Mouse (Mus musculus) retina, embryonic 14.5 days (tissue): ENCODE measurements at regions not wholly inside any gene's neighbourhood (a gene's known extent, or its start where the extent isn't known, plus 50 kb on each side); places are given as distances from the start of the nearest gene placed in this dataset.

Source experiments
- DNase-seq: peaks from one replicate; pipeline ENCODE4 v3.0.0-alpha.2; 2015; ENCODE audit warnings: low spot score

DNA sequence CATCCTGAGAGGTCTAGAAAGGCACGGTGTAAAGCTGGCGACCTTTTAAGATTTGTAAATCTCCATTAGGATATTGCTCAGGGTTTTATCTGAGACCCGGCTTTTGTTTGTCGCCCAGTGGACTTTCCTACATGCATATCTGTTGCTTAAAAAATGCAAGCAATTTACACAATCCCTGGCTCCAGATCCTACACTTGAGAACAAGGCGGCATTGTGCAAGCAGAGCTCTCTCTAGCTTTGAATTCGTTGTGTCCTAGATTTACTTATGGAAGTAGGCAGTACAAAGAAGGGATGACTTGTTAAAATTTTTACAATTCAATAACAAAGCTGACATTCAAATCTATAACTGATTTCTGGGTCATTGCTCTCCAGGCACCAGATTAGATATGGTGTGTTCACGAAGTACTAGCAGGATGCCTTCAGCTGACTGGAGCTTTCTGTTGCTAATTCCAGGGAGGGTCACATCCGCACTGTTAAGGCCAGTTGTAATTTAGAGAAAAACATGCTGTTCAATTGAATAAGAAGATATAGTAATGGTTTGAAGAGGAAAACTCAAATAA lies 62.2 kb upstream of the Teddm2 start:
- peak; percentile 56 for DNase-seq

DNA sequence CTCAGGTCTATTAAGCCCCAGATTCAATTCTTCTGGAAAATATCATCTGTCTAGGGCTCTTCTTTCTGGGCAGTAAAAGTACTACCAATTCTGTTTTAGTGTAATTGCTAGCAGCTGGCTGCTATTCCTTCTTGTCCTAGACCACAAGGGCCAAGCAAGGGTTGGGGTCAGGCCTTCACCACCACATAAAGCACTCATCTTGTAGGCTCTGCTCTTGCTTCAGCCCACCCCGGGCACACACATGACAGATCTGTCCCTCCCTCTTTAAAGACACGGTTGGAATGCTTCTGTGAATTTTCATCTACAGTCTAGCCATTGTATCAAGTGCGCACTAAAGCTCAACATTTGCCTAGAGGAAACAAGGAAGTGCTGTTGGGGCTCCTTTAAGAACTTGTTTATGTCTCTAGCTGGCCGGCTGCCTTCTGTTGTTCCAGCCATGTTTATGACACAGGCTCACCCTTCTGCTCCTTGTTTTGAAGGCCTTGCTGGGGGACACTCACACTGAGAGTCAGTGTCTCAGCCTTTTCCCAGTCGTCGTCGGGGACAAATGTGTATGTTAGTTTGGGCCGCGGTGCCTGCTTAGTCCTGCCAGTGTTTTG lies 63.8 kb upstream of the Teddm2 start:
- DNase-seq: no peak

- DNase-seq: no peak
Observed at GRCm38 (mm10) chr1:153969401-153969800, 69.4 kb upstream of the Teddm2 start.

DNA sequence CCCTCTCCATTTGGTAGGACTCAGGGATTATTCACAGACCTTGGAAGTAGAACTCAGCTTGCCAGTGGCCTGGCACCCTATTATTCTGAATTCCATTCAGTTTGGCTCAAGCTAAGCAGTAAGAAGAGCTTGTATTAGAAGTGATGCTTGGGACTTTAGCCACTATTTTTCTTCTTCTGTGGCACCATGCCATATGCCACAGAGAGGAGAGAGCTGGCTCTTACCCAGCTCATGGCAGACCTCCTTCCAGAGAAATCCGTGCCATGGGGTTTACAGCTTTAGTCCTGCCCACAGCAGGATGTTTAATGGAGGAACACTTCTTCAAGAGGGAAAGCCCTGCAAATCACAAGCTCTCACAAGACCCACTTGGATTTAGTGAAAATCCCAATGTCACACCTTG lies 74.3 kb upstream of the Teddm2 start:
- DNase-seq: no peak

DNA sequence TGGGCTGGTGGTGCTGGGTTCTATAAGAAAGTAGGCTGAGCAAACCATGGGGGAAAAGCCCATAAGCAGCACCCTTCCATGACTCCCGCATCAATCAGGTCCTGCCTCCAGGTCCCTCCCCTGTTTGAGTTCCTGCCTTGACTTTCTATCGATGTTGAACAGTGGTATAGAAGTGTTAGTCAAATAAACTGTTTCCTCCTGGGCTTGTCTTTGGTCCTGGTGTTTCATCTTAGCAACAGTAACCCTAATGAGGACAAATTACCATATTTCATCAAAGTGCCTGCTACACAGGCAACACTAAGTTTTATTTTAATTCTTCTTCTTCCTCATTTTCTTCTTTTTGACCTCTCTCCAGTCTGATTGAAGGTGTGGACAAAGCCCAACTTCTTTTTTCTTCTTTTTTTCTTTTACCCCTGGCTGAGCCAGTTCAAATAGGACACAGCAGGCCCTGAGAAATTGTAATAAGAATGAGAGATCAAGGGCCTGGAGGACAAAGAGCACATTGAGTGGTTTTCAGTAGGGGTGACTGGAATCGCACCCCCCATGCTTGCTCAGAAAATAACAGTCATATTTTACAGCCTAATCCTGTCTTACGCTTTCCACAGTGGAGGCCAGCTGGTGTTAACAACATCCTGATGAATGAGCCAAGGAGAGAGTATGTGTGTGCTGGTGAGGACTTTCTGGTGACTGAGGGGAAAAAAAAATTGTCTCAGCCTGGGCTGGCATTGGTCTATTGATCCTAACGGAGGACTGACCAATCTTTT lies 78.1 kb upstream of the Teddm2 start:
- no peak for DNase-seq

- no peak for DNase-seq
Observed at GRCm38 (mm10) chr1:153980886-153981285, 80.9 kb upstream of the Teddm2 start.

- DNase-seq: no peak
Observed at GRCm38 (mm10) chr1:153985595-153985994, 85.6 kb upstream of the Teddm2 start.

DNA sequence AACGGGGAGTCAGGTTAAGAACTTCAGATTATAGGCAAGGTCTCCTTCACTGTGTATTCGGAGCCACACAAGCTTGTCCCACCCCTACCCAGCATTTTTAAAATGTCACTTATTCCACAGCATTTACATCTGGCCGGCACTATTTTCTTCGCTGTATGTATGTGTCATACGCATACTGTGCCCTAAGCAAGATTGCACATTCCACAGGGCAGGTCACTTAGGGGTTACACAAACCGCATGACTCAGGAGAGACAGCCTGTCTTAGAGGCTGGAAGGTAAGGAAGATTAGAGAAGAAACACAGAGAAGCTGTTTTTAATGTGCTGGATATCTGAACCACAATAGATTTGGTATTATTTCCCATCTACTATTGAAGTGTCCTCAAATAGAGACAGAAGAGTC lies 86.6 kb upstream of the Teddm2 start:
- DNase-seq: no peak

- no peak for DNase-seq
Observed at GRCm38 (mm10) chr1:153988297-153988696, 88.3 kb upstream of the Teddm2 start.

- DNase-seq: no peak
Observed at GRCm38 (mm10) chr1:153990651-153991435, 90.8 kb upstream of the Teddm2 start.

GRCm38 (mm10) chr1:153992466-153992865 lies 92.4 kb upstream of the Teddm2 start:
- no peak for DNase-seq

DNA sequence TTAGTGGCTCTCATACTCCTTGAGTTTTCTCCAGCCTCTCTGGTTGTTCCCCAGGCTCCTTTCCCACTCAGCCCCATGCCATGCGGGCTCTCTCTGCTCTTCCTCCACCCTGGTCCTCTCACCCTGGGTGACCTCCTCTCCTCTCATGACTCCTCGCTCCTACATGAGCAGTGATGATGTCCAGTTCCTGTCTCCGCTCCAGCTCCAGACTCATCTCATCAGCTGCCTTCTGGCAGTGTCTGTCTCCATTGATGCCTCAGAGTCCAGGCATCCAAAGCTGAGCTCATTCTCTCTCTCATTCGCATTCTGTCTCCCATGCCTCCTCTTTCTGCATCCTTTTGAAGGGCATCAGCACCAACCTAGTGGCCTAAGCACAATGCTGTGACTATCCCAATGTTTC lies 94.8 kb upstream of the Teddm2 start:
- no peak for DNase-seq

DNA sequence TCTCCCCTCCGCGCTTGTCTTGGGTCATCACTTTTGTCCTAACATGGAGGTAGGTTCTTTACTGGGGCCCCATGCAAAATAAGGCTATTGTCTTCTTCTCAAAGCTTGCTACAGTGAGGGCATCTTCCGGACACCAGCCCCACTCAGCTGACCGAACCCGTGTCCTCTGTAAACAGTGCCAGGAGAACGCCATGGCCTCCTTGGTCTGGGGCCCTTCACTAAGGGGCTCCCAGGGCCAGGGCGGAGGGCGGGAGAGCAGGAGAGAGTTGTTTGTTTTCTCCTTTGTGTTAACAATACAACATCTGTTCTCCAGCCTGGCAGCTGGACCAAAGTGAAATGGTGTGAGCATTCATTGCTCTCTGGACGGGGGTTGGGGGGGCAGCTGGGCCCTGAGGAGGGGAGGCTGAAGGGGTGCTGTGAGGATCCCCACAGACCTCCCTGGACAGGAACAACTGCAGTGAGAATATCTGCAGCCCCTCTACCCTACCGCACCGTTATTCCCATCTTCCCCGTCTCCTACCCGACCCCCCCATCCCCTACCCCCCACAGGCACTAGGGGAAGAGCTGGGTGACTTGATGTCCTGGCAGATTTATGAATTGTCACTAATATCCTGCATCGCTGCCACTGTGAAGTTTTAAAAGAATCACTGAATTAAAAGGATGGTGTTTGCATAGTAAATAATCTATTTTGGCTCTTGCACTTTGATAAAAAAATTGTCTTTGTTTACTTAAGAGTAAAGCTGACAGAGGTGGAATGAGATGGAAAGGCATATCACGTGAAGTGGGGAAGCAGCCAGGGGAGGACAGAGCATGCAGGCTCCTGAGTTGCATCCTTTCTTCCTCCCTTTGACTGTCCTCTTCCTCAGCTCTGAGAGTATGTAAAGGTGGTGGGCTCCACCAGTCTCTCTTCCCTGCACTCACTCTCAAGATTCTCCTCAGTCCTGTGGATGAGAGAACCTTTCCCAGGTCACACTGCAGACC lies 97.5 kb upstream of the Teddm2 start:
- DNase-seq: no peak

- DNase-seq: no peak
Observed at GRCm38 (mm10) chr1:153999776-154000175, 99.7 kb upstream of the Teddm2 start.

GRCm38 (mm10) chr1:154003669-154004068 lies 103.6 kb upstream of the Teddm2 start:
- no peak for DNase-seq

DNA sequence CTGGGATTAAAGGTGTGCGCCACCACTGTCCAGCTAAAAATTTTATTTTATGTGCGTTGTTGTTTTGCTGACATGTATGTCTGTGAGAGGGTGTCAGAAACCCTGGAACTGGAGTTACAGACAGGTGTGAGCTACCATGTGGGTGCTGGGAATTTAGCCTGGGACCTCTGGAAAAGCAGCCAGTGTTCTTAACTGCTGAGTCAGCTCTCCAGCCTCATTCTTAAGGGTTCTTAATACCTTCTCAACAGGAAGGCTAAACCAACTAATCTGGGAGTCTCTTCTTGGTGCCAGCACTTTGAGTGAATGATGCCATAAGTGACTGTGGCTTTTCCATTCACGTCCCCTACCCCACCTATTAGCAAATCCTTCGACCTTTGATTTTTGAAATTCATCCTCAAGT lies 104.6 kb upstream of the Teddm2 start:
- no peak for DNase-seq

- DNase-seq: no peak
Observed at GRCm38 (mm10) chr1:154006055-154006454, 106.0 kb upstream of the Teddm2 start.

DNA sequence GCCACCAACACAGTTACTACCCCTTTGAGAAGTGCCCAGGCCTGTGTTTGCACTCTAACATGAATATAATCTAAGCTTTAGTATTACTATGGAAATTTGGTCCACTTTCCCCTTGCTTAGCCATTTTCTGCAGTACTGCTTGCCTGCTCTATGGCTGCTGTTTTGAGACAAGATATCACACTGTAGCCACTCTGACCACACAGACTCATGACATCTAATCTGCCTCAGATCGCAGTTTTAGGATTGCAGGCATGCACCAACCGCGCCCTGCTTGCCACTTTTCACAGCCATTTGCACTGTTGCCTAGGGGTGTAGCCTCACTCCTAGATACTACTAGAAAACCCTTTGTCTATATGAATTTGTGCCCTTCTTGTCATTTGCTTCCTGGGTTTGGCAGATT lies 107.4 kb upstream of the Teddm2 start:
- DNase-seq: no peak

- DNase-seq: no peak
Observed at GRCm38 (mm10) chr1:154008593-154009310, 108.7 kb upstream of the Teddm2 start.

- no peak for DNase-seq
Observed at GRCm38 (mm10) chr1:154010681-154011080, 110.7 kb upstream of the Teddm2 start.

DNA sequence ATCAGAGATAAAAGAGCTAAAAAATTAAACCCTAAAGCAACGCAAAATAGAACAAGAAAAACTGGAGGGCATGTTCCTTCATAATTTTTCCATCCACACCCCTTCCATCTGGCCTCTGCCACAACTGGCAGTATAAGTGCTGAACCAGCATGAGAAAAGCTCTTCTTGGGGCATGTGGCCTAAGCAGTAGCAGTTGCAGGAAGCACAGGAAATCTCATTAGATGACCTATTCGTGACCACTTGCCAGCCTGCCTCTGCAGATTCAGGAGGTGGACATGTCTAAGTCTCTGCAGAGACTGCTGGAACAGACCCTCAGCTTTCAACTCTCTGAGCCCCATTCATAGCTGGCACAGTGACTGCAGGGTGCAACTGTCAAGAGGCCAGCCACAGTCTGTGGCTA lies 116.5 kb upstream of the Teddm2 start:
- no peak for DNase-seq
